Mouse (Mus musculus): Measurements from ENCODE around the gene Arpp21. TPM values are rescaled to one million over a fixed set of nuclear protein-coding genes. Genes with fewer than 3 reads are reported as not detected.

Arpp21 gene
- 0.78 and 0.79 TPM in 2 replicates for polyA plus RNA-seq (2015; fragmentation: Nextera tagmentation; extraction: Ambion mirVana)

GRCm38 (mm10) chr9:112235696-112236397 lies at the start of gene Arpp21:
Arpp21 (minus strand) TSS chr9:112235938.
- Histone ChIP-seq H3K9ac (replicated peaks; ENCODE audit: low read length) (peak within 1 kb of the TSS; percentile 39), H3K4me1 (ENCODE audit: insufficient read depth, low read length) (peaks cover 14% of the 10 kb centered on the region), H3K27ac (ENCODE audit: low read length) (no peak within 1 kb of the TSS), H3K9me3 (ENCODE audit: low read length) (no peaks in the 10 kb centered on the region), H3K27me3 (ENCODE audit: insufficient read depth, low read length) (peaks cover 61% of the 10 kb centered on the region), H3K4me2 (replicated peaks; ENCODE audit: low read depth, low read length) (peak within 1 kb of the TSS; percentile 69), H3K4me3 (ENCODE audit: low read length) (peak within 1 kb of the TSS; percentile 46), H3K36me3 (ENCODE audit: insufficient read depth, low read length) (no peaks in the 10 kb centered on the region)
- no peak for ATAC-seq (ENCODE audit: low FRiP score, low TSS enrichment)
- WGBS: 22% methylated on average over 16 of the region's 16 CpGs

- Histone ChIP-seq H3K27ac (ENCODE audit: low read length) (no peak overlapping the region), H3K36me3 (ENCODE audit: insufficient read depth, low read length) (no peaks in the 10 kb centered on the region), H3K27me3 (ENCODE audit: insufficient read depth, low read length) (no peaks in the 10 kb centered on the region), H3K4me2 (replicated peaks; ENCODE audit: low read depth, low read length) (no peak overlapping the region), H3K9me3 (ENCODE audit: low read length) (no peaks in the 10 kb centered on the region), H3K4me3 (ENCODE audit: low read length) (no peak overlapping the region), H3K9ac (replicated peaks; ENCODE audit: low read length) (no peak overlapping the region), H3K4me1 (ENCODE audit: insufficient read depth, low read length) (no peaks in the 10 kb centered on the region)
- WGBS: 81% methylated on average over 8 of the region's 8 CpGs
- no peak for ATAC-seq (ENCODE audit: low FRiP score, low TSS enrichment)
These were observed 36.8 kb upstream of the Arpp21 start for GRCm38 (mm10) chr9:112272426-112272969.

- Histone ChIP-seq H3K4me3 (ENCODE audit: low read length) (no peak overlapping the region), H3K9ac (replicated peaks; ENCODE audit: low read length) (no peak overlapping the region), H3K4me2 (replicated peaks; ENCODE audit: low read depth, low read length) (no peak overlapping the region), H3K4me1 (ENCODE audit: insufficient read depth, low read length) (no peaks in the 10 kb centered on the region), H3K36me3 (ENCODE audit: insufficient read depth, low read length) (no peaks in the 10 kb centered on the region), H3K9me3 (ENCODE audit: low read length) (no peaks in the 10 kb centered on the region), H3K27ac (ENCODE audit: low read length) (no peak overlapping the region), H3K27me3 (ENCODE audit: insufficient read depth, low read length) (no peaks in the 10 kb centered on the region)
- ATAC-seq (ENCODE audit: low FRiP score, low TSS enrichment): no peak
- 77% methylated on average over 4 of the region's 4 CpGs for WGBS
These were observed 29.4 kb upstream of the Arpp21 start for GRCm38 (mm10) chr9:112264982-112265641.

GRCm38 (mm10) chr9:112261986-112262901 lies 26.5 kb upstream of the Arpp21 start:
- ATAC-seq (ENCODE audit: low FRiP score, low TSS enrichment): no peak
- H3K27me3 ChIP-seq (ENCODE audit: insufficient read depth, low read length): no peaks in the 10 kb centered on the region
- H3K4me2 ChIP-seq (replicated peaks; ENCODE audit: low read depth, low read length): no peak overlapping the region
- H3K9me3 ChIP-seq (ENCODE audit: low read length): no peaks in the 10 kb centered on the region
- no peak overlapping the region for H3K27ac ChIP-seq (ENCODE audit: low read length)
- H3K9ac ChIP-seq (replicated peaks; ENCODE audit: low read length): no peak overlapping the region
- H3K36me3 ChIP-seq (ENCODE audit: insufficient read depth, low read length): no peaks in the 10 kb centered on the region
- no peak overlapping the region for H3K4me3 ChIP-seq (ENCODE audit: low read length)
- 75% methylated on average over 16 of the region's 16 CpGs for WGBS
- no peaks in the 10 kb centered on the region for H3K4me1 ChIP-seq (ENCODE audit: insufficient read depth, low read length)

GRCm38 (mm10) chr9:112261556-112261955 lies 25.8 kb upstream of the Arpp21 start:
- no peak overlapping the region for H3K4me2 ChIP-seq (replicated peaks; ENCODE audit: low read depth, low read length)

GRCm38 (mm10) chr9:112260696-112261095 lies 25.0 kb upstream of the Arpp21 start:
- Histone ChIP-seq H3K27ac (ENCODE audit: low read length) (no peak overlapping the region), H3K4me1 (ENCODE audit: insufficient read depth, low read length) (no peaks in the 10 kb centered on the region), H3K36me3 (ENCODE audit: insufficient read depth, low read length) (no peaks in the 10 kb centered on the region), H3K27me3 (ENCODE audit: insufficient read depth, low read length) (no peaks in the 10 kb centered on the region), H3K9me3 (ENCODE audit: low read length) (no peaks in the 10 kb centered on the region), H3K4me2 (replicated peaks; ENCODE audit: low read depth, low read length) (no peak overlapping the region), H3K4me3 (ENCODE audit: low read length) (no peak overlapping the region), H3K9ac (replicated peaks; ENCODE audit: low read length) (no peak overlapping the region)
- WGBS: 80% methylated on average over 2 of the region's 2 CpGs
- no peak for ATAC-seq (ENCODE audit: low FRiP score, low TSS enrichment)

More at GRCm38 (mm10) chr9:112261556-112261955, 25.8 kb upstream of the Arpp21 start:
- no peaks in the 10 kb centered on the region for H3K36me3 ChIP-seq (ENCODE audit: insufficient read depth, low read length)
- H3K9me3 ChIP-seq (ENCODE audit: low read length): no peaks in the 10 kb centered on the region
- no peaks in the 10 kb centered on the region for H3K27me3 ChIP-seq (ENCODE audit: insufficient read depth, low read length)
- no peaks in the 10 kb centered on the region for H3K4me1 ChIP-seq (ENCODE audit: insufficient read depth, low read length)
- H3K4me3 ChIP-seq (ENCODE audit: low read length): no peak overlapping the region
- 64% methylated on average over 2 of the region's 2 CpGs for WGBS
- H3K27ac ChIP-seq (ENCODE audit: low read length): no peak overlapping the region
- no peak overlapping the region for H3K9ac ChIP-seq (replicated peaks; ENCODE audit: low read length)
- ATAC-seq (ENCODE audit: low FRiP score, low TSS enrichment): no peak

GRCm38 (mm10) chr9:112258560-112258959 lies 22.8 kb upstream of the Arpp21 start:
- Histone ChIP-seq H3K9me3 (ENCODE audit: low read length) (no peaks in the 10 kb centered on the region), H3K27ac (ENCODE audit: low read length) (no peak overlapping the region), H3K9ac (replicated peaks; ENCODE audit: low read length) (no peak overlapping the region), H3K4me2 (replicated peaks; ENCODE audit: low read depth, low read length) (no peak overlapping the region), H3K36me3 (ENCODE audit: insufficient read depth, low read length) (no peaks in the 10 kb centered on the region), H3K4me3 (ENCODE audit: low read length) (no peak overlapping the region), H3K4me1 (ENCODE audit: insufficient read depth, low read length) (no peaks in the 10 kb centered on the region), H3K27me3 (ENCODE audit: insufficient read depth, low read length) (no peaks in the 10 kb centered on the region)
- 86% methylated on average over 1 of the region's 1 CpGs for WGBS
- ATAC-seq (ENCODE audit: low FRiP score, low TSS enrichment): no peak

- H3K27ac ChIP-seq (ENCODE audit: low read length): no peak overlapping the region
- H3K9ac ChIP-seq (replicated peaks; ENCODE audit: low read length): no peak overlapping the region
- ATAC-seq (ENCODE audit: low FRiP score, low TSS enrichment): no peak
- H3K4me1 ChIP-seq (ENCODE audit: insufficient read depth, low read length): no peaks in the 10 kb centered on the region
- H3K4me3 ChIP-seq (ENCODE audit: low read length): no peak overlapping the region
- H3K27me3 ChIP-seq (ENCODE audit: insufficient read depth, low read length): no peaks in the 10 kb centered on the region
- WGBS: 79% methylated on average over 2 of the region's 2 CpGs
- H3K36me3 ChIP-seq (ENCODE audit: insufficient read depth, low read length): no peaks in the 10 kb centered on the region
- H3K9me3 ChIP-seq (ENCODE audit: low read length): no peaks in the 10 kb centered on the region
- H3K4me2 ChIP-seq (replicated peaks; ENCODE audit: low read depth, low read length): no peak overlapping the region
These were observed 20.2 kb upstream of the Arpp21 start for GRCm38 (mm10) chr9:112255971-112256370.

GRCm38 (mm10) chr9:112253730-112254129 lies 18.0 kb upstream of the Arpp21 start:
- Histone ChIP-seq H3K9ac (replicated peaks; ENCODE audit: low read length) (no peak overlapping the region), H3K27ac (ENCODE audit: low read length) (no peak overlapping the region), H3K36me3 (ENCODE audit: insufficient read depth, low read length) (no peaks in the 10 kb centered on the region), H3K4me3 (ENCODE audit: low read length) (no peak overlapping the region), H3K9me3 (ENCODE audit: low read length) (no peaks in the 10 kb centered on the region), H3K27me3 (ENCODE audit: insufficient read depth, low read length) (no peaks in the 10 kb centered on the region), H3K4me2 (replicated peaks; ENCODE audit: low read depth, low read length) (no peak overlapping the region), H3K4me1 (ENCODE audit: insufficient read depth, low read length) (no peaks in the 10 kb centered on the region)
- no peak for ATAC-seq (ENCODE audit: low FRiP score, low TSS enrichment)
- WGBS: 73% methylated on average over 1 of the region's 1 CpGs
